Mouse (Mus musculus) MEL (cell line): Measurements from ENCODE around the gene Ptpn9.

ENCODE experiments used
- CTCF ChIP-seq, 3 experiments: IDR thresholded peaks in 2 of 3; conservative IDR thresholded peaks in 1 of 3; 2 replicates each; pipeline ENCODE4 v1.5.1; 2011 to 2012; ENCODE audit warnings: low read length in 3 of 3, low read depth in 2 of 3, mild to moderate bottlenecking in 2 of 3, improper control_type of control experiment in 1 of 3, inconsistent platforms in 1 of 3, mixed read lengths in 1 of 3, moderate library complexity in 1 of 3; ENCODE audit not compliant: control insufficient read depth in 1 of 3, insufficient read depth in 1 of 3, poor library complexity in 1 of 3, severe bottlenecking in 1 of 3
- EP300 ChIP-seq, 2 experiments: IDR thresholded peaks; 2 replicates each; pipeline ENCODE4 v1.6.1; 2011; ENCODE audit warnings: improper control_type of control experiment in 2 of 2, low read length in 2 of 2, low read depth in 1 of 2, mild to moderate bottlenecking in 1 of 2
- KAT2A ChIP-seq: conservative IDR thresholded peaks from 2 replicates; pipeline ENCODE4 v1.6.1; 2012; ENCODE audit warnings: low read depth, low read length, improper control_type of control experiment, inconsistent platforms
- MAZ ChIP-seq: IDR thresholded peaks from 2 replicates; pipeline ENCODE4 v1.6.1; 2012; ENCODE audit warnings: low read depth, mild to moderate bottlenecking, inconsistent platforms, low read length, improper control_type of control experiment
- NELFE ChIP-seq: IDR thresholded peaks from 2 replicates; pipeline ENCODE4 v1.6.1; 2011; ENCODE audit warnings: low read depth, low read length, improper control_type of control experiment
- POLR2A ChIP-seq, 2 experiments: IDR thresholded peaks; 2 replicates each; pipeline ENCODE4 v1.6.1; 2011 to 2012; ENCODE audit warnings: low read length in 2 of 2, mild to moderate bottlenecking in 2 of 2, control low read depth in 1 of 2, improper control_type of control experiment in 1 of 2, low read depth in 1 of 2, moderate library complexity in 1 of 2; ENCODE audit not compliant: control insufficient read depth in 1 of 2, insufficient read depth in 1 of 2, poor library complexity in 1 of 2
- RCOR1 ChIP-seq: IDR thresholded peaks from 2 replicates; pipeline ENCODE4 v1.6.1; 2012; ENCODE audit warnings: low read depth, mild to moderate bottlenecking, inconsistent platforms, low read length, improper control_type of control experiment
- TAL1 ChIP-seq: IDR thresholded peaks from 2 replicates; pipeline ENCODE4 v1.6.1; 2012; ENCODE audit warnings: mild to moderate bottlenecking, inconsistent platforms, low read length, moderate library complexity, mixed read lengths
- TCF12 ChIP-seq: IDR thresholded peaks from 2 replicates; pipeline ENCODE4 v1.6.1; 2014; ENCODE audit warnings: low read depth, mild to moderate bottlenecking, inconsistent platforms, low read length, improper control_type of control experiment, moderate library complexity
- USF1 ChIP-seq: IDR thresholded peaks from 2 replicates; pipeline ENCODE4 v1.6.1; 2014; ENCODE audit warnings: low read depth, mild to moderate bottlenecking, inconsistent platforms, low read length, improper control_type of control experiment, moderate library complexity

- no peak for TF ChIP-seq POLR2A (IDR thresholded peaks at IDR 0.05; ENCODE audit: control insufficient read depth in 1 of 2, insufficient read depth in 1 of 2, low read depth in 1 of 2, low read length in 2 of 2, poor library complexity in 1 of 2)
- TF ChIP-seq NELFE = no peak
- peak; percentile 15 to 29 (median 26); a peak in 2 of 6 replicates for TF ChIP-seq CTCF (IDR thresholded peaks at IDR 0.05 in 2 of 3, conservative IDR thresholded peaks at IDR 0.05 in 1 of 3; ENCODE audit: control insufficient read depth in 1 of 3, insufficient read depth in 1 of 3, low read depth in 2 of 3, low read length in 3 of 3, poor library complexity in 1 of 3, severe bottlenecking in 1 of 3)
- TF ChIP-seq TCF12 = no peak
- TF ChIP-seq KAT2A = no peak
- no peak for TF ChIP-seq USF1
- no peak for TF ChIP-seq TAL1
- TF ChIP-seq MAZ = no peak
- TF ChIP-seq EP300 (IDR thresholded peaks at IDR 0.05; ENCODE audit: low read depth in 1 of 2, low read length in 2 of 2) = no peak
- TF ChIP-seq RCOR1 = no peak
Observed at GRCm38 (mm10) chr9:57074171-57074821, 79.6 kb downstream of the Ptpn9 start.
